Mouse (Mus musculus): ENCODE results near the gene Bmp2k. TPM values are rescaled to one million over a fixed set of nuclear protein-coding genes. Genes with fewer than 3 reads are reported as not detected.
"Not testable (repeated sequence)": the region's sequence is repeated elsewhere in the genome, so short reads cannot be mapped to it uniquely, and the experiment has no call there.

Gene Bmp2k
- polyA plus RNA-seq, 1 experiment from 2014 or later: 20.3 TPM

DNA sequence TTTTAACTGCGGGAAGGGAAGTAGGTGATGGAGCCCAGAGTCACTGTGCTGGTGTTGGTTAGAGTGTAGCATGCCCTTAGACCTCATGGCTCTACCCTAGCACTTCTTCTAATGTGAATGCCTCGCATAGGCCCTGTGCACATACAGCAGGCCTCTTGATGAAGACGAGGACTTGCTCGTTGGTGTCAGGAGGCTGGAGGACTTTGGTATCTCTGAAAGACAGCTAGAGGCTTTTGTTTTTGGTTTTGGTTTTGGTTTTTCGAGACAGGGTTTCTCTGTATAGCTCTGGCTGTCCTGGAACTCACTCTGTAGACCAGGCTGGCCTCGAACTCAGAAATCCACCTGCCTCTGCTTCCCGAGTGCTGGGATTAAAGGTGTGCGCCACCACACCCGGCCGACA lies 11.7 kb downstream of the Bmp2k start:
- H3K9ac ChIP-seq; H3K9me3 ChIP-seq; H3K27me3 ChIP-seq (replicated peaks); H3K36me3 ChIP-seq; H3K27ac ChIP-seq; H3K4me2 ChIP-seq (replicated peaks); H3K4me1 ChIP-seq (replicated peaks); ATAC-seq; H3K4me3 ChIP-seq (replicated peaks): not testable (repeated sequence)
- WGBS: 93% methylated on average over 10 of the region's 10 CpGs

DNA sequence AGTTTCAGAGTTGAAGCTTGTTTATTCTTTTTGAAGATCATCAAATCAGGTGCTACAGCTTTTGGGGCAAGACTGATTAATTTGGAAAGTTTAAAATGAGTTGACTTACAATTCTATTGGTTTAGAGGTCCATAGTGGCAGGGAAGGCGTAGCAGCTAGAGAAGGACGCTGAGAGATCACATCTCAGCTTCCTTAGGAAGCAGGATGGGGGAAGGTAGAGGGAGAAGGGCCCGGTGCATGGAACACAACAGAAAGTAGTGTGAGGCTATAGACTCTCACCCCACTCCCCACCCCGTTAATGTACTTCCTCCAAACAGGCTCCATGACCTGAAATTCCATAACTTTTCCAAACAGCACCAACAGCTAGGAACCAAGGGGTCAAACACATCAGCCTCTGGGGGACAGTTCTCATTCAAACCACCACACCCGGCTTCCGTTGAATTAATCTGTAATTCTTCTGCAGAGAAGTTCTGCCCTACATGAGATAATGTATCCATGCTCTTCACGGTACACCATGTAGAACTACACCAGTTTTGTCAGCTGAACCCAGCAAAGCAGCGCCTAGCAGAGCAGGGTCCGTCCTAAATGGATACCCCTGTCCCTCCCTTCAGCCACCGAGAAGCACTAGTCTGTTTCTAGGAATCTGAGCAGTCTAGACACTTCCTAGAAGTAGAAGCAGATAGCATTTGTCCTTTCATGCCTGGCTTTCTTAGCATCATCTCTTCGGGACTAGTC lies 12.3 kb downstream of the Bmp2k start:
- ATAC-seq: no peak
- Histone ChIP-seq H3K4me1 (replicated peaks) (peaks cover 2% of the 10 kb centered on the region; the same call in 1 of the 2 replicates), H3K4me3 (replicated peaks) (no peak overlapping the region), H3K9ac (no peak overlapping the region), H3K9me3 (no peaks in the 10 kb centered on the region), H3K4me2 (replicated peaks) (no peak overlapping the region), H3K27me3 (replicated peaks) (no peaks in the 10 kb centered on the region), H3K27ac (no peak overlapping the region), H3K36me3 (no peaks in the 10 kb centered on the region)
- 87% methylated on average over 11 of the region's 11 CpGs for WGBS

DNA sequence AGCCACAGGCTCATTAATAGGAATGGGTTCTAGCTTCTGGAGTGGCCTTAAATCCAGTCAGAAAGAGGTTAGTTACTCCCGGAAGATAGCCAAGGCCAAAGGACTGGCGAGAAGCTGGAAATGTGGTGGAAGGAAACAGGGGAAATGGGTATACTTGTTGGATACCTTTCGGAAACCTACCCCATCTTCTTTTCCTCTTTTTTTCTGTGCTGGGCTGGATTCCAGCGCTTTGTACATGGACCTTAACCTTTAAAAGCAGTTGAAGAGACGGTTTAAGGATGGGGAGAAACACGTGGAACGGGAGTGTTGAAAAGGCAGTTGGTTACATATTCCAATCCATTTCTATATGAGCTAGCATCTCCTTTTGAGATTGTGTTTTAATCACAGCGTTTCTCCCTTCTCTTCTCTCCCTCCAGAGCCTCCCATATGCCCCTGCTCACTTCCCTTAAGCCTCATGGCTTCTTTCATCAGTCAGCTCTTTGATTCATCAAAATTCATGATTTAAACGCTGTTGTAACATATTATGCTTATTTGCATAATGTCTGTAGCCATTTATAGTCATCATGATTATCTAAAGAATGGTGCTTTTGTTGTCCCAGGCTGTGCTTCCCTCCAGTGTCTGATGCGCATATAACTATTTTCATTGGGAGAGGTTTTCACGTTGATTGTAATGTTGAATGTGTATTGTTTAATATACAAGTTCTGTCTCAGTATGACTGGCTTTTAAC lies 18.5 kb downstream of the Bmp2k start:
- no peaks in the 10 kb centered on the region for H3K4me1 ChIP-seq (replicated peaks)
- 77% methylated on average over 11 of the region's 11 CpGs for WGBS
- no peaks in the 10 kb centered on the region for H3K36me3 ChIP-seq
- no peak for ATAC-seq
- no peak overlapping the region for H3K9ac ChIP-seq
- no peaks in the 10 kb centered on the region for H3K27me3 ChIP-seq (replicated peaks)
- H3K9me3 ChIP-seq: no peaks in the 10 kb centered on the region
- no peak overlapping the region for H3K27ac ChIP-seq
- H3K4me2 ChIP-seq (replicated peaks): no peak overlapping the region
- no peak overlapping the region for H3K4me3 ChIP-seq (replicated peaks)

DNA sequence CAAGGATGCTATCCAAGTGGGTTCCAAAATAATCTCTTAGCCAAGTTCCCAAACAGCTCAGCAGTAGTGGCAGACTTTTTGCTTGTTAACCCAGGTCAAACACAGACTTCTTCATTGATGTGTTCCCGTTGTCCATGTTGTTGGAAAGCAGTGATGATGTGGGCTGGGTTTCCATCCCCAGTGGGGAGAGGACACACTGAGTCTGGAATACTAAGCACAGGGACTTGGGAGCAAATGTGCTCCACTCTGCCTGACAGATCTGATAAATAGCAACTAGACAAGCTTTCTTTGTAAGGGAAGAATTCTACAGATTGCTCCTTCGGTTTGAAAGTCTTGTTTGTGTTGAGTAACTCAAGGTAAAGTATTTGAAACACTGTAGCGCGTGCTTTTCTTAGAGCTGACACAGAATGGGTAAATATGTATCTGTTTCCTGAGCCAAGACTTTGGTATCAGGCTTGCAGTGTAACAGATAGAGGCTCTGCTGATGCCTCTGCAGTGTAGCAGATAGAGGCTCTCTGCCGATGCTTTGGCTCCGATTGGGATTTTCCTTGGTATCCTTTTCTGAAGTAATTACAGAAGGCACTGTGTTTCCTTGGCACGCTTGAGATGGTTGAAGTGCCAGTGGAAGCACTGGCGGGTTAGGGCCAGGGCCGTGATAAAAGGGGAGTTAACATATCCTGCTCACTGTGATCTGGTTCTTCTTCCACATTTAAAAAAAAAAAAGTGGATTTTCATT lies 19.5 kb downstream of the Bmp2k start:
- H3K9me3 ChIP-seq: no peaks in the 10 kb centered on the region

DNA sequence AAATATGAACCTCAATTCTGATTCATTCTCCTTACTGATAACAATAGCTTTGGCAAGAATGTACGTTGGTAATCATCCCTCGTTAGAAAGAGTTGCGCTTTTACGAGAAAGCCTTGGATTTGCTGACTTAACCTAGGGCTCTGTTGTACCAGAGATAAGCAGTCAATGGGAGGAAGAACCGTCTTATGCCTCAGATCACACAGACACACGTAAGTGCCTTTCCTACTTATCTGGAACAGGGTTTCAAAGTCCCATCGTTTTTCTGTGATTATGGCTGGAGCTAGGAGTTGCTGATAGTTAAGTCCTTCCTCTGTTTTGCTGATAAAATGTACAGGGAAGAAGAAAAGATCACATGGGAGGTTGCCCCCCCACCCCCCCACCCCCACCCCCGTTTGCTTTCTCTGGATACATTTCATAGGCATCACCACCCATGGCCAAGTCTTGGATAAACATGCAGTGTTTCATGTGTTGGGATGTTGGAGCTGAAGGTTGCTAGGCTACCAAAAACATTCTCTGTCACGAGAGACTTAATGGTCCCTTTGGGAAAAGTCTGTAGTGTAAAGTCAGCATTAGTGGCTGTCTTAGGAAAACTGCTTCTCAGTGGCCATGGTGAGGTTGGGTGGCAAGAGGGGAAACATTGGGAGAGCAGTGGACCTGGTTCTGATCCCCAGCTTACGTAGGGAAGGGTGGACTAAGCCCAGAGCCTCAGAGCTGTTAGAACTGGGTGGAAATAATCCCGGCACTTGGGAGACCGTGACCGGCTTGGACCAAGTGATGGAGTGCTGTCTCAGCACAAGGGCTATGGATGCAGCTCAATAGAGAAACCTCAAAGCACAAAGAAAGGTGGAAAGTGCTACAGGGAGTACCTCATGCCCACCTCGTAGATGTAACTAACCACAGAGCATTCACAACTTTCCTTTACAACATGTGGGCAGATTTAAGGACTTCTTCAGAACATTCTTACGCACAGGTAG lies 25.1 kb downstream of the Bmp2k start:
- H3K4me1 ChIP-seq (replicated peaks): 0 out of 2 replicates have a peak, but pooled peaks cover 5% of the 10 kb centered on the region
- no peak overlapping the region for H3K4me3 ChIP-seq (replicated peaks)
- H3K36me3 ChIP-seq: no peaks in the 10 kb centered on the region
- no peak overlapping the region for H3K9ac ChIP-seq
- no peaks in the 10 kb centered on the region for H3K9me3 ChIP-seq
- ATAC-seq: peak; percentile 91
- peak overlapping the region; percentile 28 for H3K27ac ChIP-seq
- 60% methylated on average over 15 of the region's 15 CpGs for WGBS
- no peak overlapping the region for H3K4me2 ChIP-seq (replicated peaks)
- no peaks in the 10 kb centered on the region for H3K27me3 ChIP-seq (replicated peaks)

More for the DNA sequence above, 19.5 kb downstream of the Bmp2k start:
- H3K9ac ChIP-seq: no peak overlapping the region
- H3K36me3 ChIP-seq: no peaks in the 10 kb centered on the region
- no peaks in the 10 kb centered on the region for H3K4me1 ChIP-seq (replicated peaks)
- WGBS: 81% methylated on average over 9 of the region's 9 CpGs
- H3K27ac ChIP-seq: no peak overlapping the region
- no peaks in the 10 kb centered on the region for H3K27me3 ChIP-seq (replicated peaks)
- ATAC-seq: no peak
- no peak overlapping the region for H3K4me3 ChIP-seq (replicated peaks)
- no peak overlapping the region for H3K4me2 ChIP-seq (replicated peaks)

DNA sequence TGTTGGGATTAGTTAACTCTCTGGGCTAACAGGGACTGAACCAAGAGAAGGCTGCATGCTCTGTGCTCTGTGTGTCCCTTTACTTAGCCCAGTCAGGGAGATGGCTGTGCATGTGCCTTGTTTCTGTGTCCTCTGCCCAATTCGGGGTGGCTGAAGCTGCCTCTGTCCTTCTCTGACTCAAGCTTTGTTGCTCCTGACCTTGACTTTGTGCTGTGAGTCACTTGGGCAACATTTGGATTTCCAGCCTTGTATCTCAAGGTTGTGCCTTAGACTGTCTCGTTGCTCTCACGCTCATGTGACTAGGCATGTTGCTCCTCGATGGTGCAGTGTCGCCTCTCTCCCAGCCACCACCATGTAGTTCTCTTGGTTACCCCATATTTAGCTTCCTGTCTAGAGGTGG lies 27.3 kb downstream of the Bmp2k start:
- H3K9me3 ChIP-seq: no peaks in the 10 kb centered on the region
- H3K4me2 ChIP-seq (replicated peaks): no peak overlapping the region
- H3K4me3 ChIP-seq (replicated peaks): no peak overlapping the region
- H3K4me1 ChIP-seq (replicated peaks): 0 out of 2 replicates have a peak, but pooled peaks cover 5% of the 10 kb centered on the region
- no peak for ATAC-seq
- no peak overlapping the region for H3K27ac ChIP-seq
- H3K36me3 ChIP-seq: no peaks in the 10 kb centered on the region
- 88% methylated on average over 5 of the region's 5 CpGs for WGBS
- H3K27me3 ChIP-seq (replicated peaks): no peaks in the 10 kb centered on the region
- no peak overlapping the region for H3K9ac ChIP-seq

DNA sequence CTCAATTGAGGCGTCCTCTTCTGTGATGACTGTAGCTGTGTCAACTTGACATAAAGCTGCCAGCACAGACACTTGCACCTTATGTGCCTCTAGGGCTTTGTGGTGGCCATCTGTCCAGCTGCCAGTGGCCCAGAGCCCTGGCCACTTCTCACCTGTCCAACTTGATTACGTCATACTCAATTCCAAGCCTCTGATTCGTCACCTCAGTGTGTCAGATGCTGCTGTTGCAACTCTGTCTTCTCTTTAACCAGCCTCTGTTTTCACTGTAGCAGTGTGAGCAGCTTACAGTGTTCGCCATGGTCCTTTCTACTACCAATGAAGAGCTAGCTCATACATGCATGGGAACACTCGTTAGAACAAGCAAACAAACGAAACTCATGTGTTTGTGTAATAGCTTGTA lies 28.2 kb downstream of the Bmp2k start:
- H3K9ac ChIP-seq: no peak overlapping the region
- no peak overlapping the region for H3K4me2 ChIP-seq (replicated peaks)
- no peak overlapping the region for H3K4me3 ChIP-seq (replicated peaks)
- ATAC-seq: no peak
- no peaks in the 10 kb centered on the region for H3K36me3 ChIP-seq
- H3K27ac ChIP-seq: no peak overlapping the region
- H3K9me3 ChIP-seq: no peaks in the 10 kb centered on the region
- 0 out of 2 replicates have a peak, but pooled peaks cover 5% of the 10 kb centered on the region for H3K4me1 ChIP-seq (replicated peaks)
- no peaks in the 10 kb centered on the region for H3K27me3 ChIP-seq (replicated peaks)
- WGBS: 77% methylated on average over 6 of the region's 6 CpGs

DNA sequence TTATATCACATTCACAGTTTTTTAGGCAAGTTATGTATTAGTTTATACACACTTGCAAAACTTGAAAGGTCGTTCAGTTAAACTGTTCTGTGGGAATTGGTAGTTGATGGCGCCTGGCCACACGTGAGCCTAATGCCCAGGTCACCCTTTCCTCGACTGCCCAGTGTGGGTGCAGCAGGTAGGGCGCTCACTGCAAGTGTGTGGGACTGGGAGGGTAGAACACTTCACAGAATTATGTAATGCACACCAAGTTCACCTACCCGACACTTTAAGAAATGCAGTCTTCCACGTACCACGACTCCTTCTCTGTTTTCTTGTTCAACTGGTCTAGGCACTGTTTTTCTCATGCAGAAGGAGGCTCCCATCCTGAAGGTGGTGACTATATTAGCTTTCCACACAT lies 30.5 kb downstream of the Bmp2k start:
- ATAC-seq: no peak
- Histone ChIP-seq H3K9ac (no peak overlapping the region), H3K9me3 (no peaks in the 10 kb centered on the region), H3K4me2 (replicated peaks) (no peak overlapping the region), H3K27me3 (replicated peaks) (no peaks in the 10 kb centered on the region), H3K36me3 (no peaks in the 10 kb centered on the region), H3K4me3 (replicated peaks) (no peak overlapping the region), H3K4me1 (replicated peaks) (0 out of 2 replicates have a peak, but pooled peaks cover under 1% of the 10 kb centered on the region), H3K27ac (no peak overlapping the region)
- WGBS: 86% methylated on average over 8 of the region's 8 CpGs

DNA sequence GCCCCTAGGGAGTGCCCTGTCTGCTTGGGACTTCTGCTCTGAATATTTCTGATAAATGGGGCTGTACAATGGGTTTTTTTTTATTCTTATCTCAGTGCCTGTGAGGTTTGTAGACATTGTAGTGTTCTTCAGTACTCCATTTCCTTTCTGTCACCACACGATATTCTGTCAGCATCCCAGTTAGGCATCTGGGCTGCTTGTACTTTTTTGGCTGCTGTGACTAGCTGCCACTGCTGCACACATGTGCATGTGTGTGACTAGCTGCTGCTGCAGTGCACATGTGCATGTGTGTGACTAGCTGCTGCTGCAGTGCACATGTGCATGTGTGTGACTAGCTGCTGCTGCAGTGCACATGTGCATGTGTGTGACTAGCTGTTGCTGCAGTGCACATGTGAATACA lies 31.4 kb downstream of the Bmp2k start:
- not testable (repeated sequence) for H3K27ac ChIP-seq; H3K4me1 ChIP-seq (replicated peaks); H3K9me3 ChIP-seq; H3K4me3 ChIP-seq (replicated peaks); H3K27me3 ChIP-seq (replicated peaks); H3K4me2 ChIP-seq (replicated peaks); ATAC-seq; H3K9ac ChIP-seq; H3K36me3 ChIP-seq
- WGBS: 61% methylated on average over 1 of the region's 1 CpGs

DNA sequence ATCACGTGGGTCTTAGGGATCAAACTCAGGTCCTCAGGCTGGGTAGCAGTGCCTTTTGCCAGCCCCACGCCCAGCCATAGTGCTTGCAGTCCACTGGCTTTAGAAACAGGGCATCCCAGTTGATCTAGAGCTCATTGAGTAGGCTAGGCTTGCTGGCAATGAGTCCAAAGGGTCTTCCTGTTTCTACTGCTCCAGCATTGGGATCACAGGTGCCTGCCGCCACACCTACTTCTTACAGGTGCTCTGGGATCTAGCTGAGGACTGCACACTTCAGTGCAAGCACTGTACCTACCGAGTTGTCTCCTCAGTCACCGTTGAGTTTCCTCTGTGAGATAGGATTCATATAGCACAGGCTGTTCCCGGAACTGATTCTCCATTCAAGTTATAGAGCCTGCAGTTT lies 34.3 kb downstream of the Bmp2k start:
- H3K4me1 ChIP-seq (replicated peaks): no peaks in the 10 kb centered on the region
- WGBS: 85% methylated on average over 6 of the region's 6 CpGs
- H3K27ac ChIP-seq: no peak overlapping the region
- H3K4me2 ChIP-seq (replicated peaks): no peak overlapping the region
- H3K27me3 ChIP-seq (replicated peaks): no peaks in the 10 kb centered on the region
- no peaks in the 10 kb centered on the region for H3K36me3 ChIP-seq
- ATAC-seq: peak; percentile 59; the same call in 1 of the 2 replicates
- no peak overlapping the region for H3K4me3 ChIP-seq (replicated peaks)
- no peaks in the 10 kb centered on the region for H3K9me3 ChIP-seq
- H3K9ac ChIP-seq: no peak overlapping the region

DNA sequence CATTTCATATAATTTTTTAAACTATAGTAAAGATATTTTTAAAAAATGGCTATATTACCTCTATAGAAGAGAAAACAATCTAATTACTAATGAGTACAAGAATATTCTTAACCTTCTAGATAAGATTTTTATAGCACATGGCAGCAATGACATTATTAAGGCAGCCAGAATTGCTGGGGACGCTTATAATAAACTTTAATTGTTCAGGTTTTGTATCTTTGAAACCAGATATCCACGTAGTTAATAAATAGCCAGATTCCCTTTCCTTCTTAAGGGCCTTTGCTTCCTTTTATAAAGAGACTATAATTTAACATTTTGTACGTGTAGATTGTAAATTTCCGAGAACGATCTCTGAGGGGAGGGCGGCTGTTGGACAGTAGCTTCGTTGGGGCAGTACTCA lies 47.8 kb downstream of the Bmp2k start:
- WGBS: 60% methylated on average over 7 of the region's 7 CpGs
- Histone ChIP-seq H3K9me3 (no peaks in the 10 kb centered on the region), H3K27ac (no peak overlapping the region), H3K27me3 (replicated peaks) (no peaks in the 10 kb centered on the region), H3K4me1 (replicated peaks) (peaks cover 3% of the 10 kb centered on the region; the same call in 1 of the 2 replicates), H3K4me2 (replicated peaks) (no peak overlapping the region), H3K36me3 (0 out of 2 replicates have a peak, but pooled peaks cover 3% of the 10 kb centered on the region), H3K9ac (no peak overlapping the region), H3K4me3 (replicated peaks) (no peak overlapping the region)
- peak; percentile 69 for ATAC-seq
